Mouse (Mus musculus) myocyte (in vitro differentiated cells): ENCODE measurements around the gene Vwa8. TPM values are rescaled to one million over a fixed set of nuclear protein-coding genes. Genes with fewer than 3 reads are reported as not detected.

Source experiments
- H3K27me3 ChIP-seq: one replicate; pipeline ENCODE4 v1.6.1; 2011; ENCODE audit not compliant: control insufficient read depth, insufficient read depth, insufficient read length
- H3K36me3 ChIP-seq: one replicate; pipeline ENCODE4 v1.6.1; 2011; ENCODE audit not compliant: control insufficient read depth, insufficient read depth
- H3K4me2 ChIP-seq: one replicate; pipeline ENCODE4 v1.6.1; 2011; ENCODE audit warnings: low read depth, control low read depth
- H3K4me3 ChIP-seq: one replicate; pipeline ENCODE4 v1.5.1; 2011; ENCODE audit warnings: mild to moderate bottlenecking, control low read depth, moderate library complexity
- H3K79me2 ChIP-seq: one replicate; pipeline ENCODE4 v1.6.1; 2011; ENCODE audit not compliant: control insufficient read depth, insufficient read depth
- H3ac ChIP-seq: one replicate; pipeline ENCODE4 v1.6.1; 2011; ENCODE audit not compliant: control insufficient read depth, insufficient read length
- CEBPB ChIP-seq: IDR thresholded peaks from 2 replicates; pipeline ENCODE4 v1.6.1; 2011; ENCODE audit warnings: mild to moderate bottlenecking, moderate library complexity; ENCODE audit not compliant: poor library complexity, insufficient read depth, severe bottlenecking
- E2F4 ChIP-seq: IDR thresholded peaks from one replicate; pipeline ENCODE4 v1.6.1; 2011; ENCODE audit warnings: mild to moderate bottlenecking, control low read depth, moderate library complexity; ENCODE audit not compliant: insufficient read depth
- MAX ChIP-seq: IDR thresholded peaks from one replicate; pipeline ENCODE4 v1.6.1; 2011; ENCODE audit warnings: low read depth, mild to moderate bottlenecking, control low read depth
- MYOD1 ChIP-seq, 3 experiments: IDR thresholded peaks; one replicate each; pipeline ENCODE4 v1.6.1; 2011; ENCODE audit warnings: control low read depth in 2 of 3, low read depth in 2 of 3, mild to moderate bottlenecking in 2 of 3, moderate library complexity in 1 of 3; ENCODE audit not compliant: insufficient read length in 2 of 3, control insufficient read depth in 1 of 3
- MYOG ChIP-seq, 3 experiments: IDR thresholded peaks; one replicate each; pipeline ENCODE4 v1.6.1; 2011; ENCODE audit warnings: control low read depth in 2 of 3, low read depth in 2 of 3, mild to moderate bottlenecking in 2 of 3; ENCODE audit not compliant: insufficient read length in 2 of 3, control insufficient read depth in 1 of 3, insufficient read depth in 1 of 3
- POLR2A ChIP-seq: IDR thresholded peaks from one replicate; pipeline ENCODE4 v1.6.1; 2011; ENCODE audit warnings: low read depth, mild to moderate bottlenecking, control low read depth, moderate library complexity; ENCODE audit not compliant: insufficient read length
- POLR2AphosphoS2 ChIP-seq: IDR thresholded peaks from one replicate; pipeline ENCODE4 v1.6.1; 2011; ENCODE audit warnings: low read depth, control low read depth; ENCODE audit not compliant: insufficient read length
- REST ChIP-seq: IDR thresholded peaks from one replicate; pipeline ENCODE4 v1.6.1; 2011; ENCODE audit warnings: mild to moderate bottlenecking, control low read depth, moderate library complexity; ENCODE audit not compliant: insufficient read depth, insufficient read length
- SRF ChIP-seq: IDR thresholded peaks from one replicate; pipeline ENCODE4 v1.6.1; 2011; ENCODE audit warnings: low read depth; ENCODE audit not compliant: control insufficient read depth, insufficient read length
- TCF12 ChIP-seq: IDR thresholded peaks from one replicate; pipeline ENCODE4 v1.6.1; 2011; ENCODE audit warnings: mild to moderate bottlenecking, control low read depth; ENCODE audit not compliant: poor library complexity, insufficient read depth, severe bottlenecking
- TCF3 ChIP-seq: IDR thresholded peaks from one replicate; pipeline ENCODE4 v1.6.1; 2011; ENCODE audit warnings: low read depth, control low read depth; ENCODE audit not compliant: insufficient read length
- USF1 ChIP-seq: IDR thresholded peaks from one replicate; pipeline ENCODE4 v1.6.1; 2011; ENCODE audit warnings: low read depth, mild to moderate bottlenecking, control low read depth, moderate library complexity
- polyA plus RNA-seq: library from polyadenylated mRNA; unstranded; fragments of >200 nt; fragmentation: generic; extraction: Trizol; gene quantifications from one replicate; pipeline ENCODE4 v1.2.1, GENCODE M21; 2012; ENCODE audit warnings: missing spikeins

Vwa8 gene
- polyA plus RNA-seq, 1 experiment: 20.1 TPM

DNA sequence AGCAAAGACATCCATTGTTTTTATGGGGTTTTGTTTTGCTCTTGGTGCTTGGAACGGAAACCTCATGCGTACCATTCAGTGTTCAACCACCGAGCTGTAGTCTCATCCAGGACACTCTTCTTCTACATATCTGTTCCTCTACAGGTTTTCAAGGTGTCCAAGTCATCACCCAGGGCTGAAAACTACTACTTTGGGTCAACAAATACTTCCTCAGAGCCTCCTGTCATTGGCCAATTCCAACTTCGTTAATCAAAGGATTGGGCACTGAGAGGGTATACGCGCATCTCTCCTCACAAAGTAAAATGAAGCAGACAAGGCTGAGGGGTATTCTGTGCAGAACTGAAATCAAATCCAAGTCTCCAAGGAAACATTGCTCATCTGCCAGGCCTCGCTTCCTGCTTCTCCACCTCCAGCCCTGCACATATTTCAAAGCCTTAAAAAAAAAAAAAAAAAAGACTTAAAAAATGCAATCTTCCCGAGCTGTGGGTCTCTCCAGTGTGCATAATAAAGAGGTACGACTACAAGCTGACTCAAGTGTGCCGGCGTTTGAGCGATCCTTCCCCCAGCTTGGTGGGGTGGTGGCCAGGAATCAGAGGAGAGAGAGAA is 374.7 kb downstream of the Vwa8 start:
- no peaks in the 10 kb centered on the region for H3K27me3 ChIP-seq
- TF ChIP-seq USF1: no peak
- no peak for TF ChIP-seq E2F4
- no peak for TF ChIP-seq CEBPB
- no peak for TF ChIP-seq TCF12
- TF ChIP-seq MYOG (IDR thresholded peaks at IDR 0.05; ENCODE audit: control insufficient read depth in 1 of 3, insufficient read depth in 1 of 3, insufficient read length in 2 of 3, low read depth in 2 of 3): no peak
- no peak for TF ChIP-seq MAX
- no peak for TF ChIP-seq POLR2A
- no peak for TF ChIP-seq POLR2AphosphoS2
- TF ChIP-seq MYOD1 (IDR thresholded peaks at IDR 0.05; ENCODE audit: control insufficient read depth in 1 of 3, insufficient read length in 2 of 3, low read depth in 2 of 3): no peak
- TF ChIP-seq REST: no peak

DNA sequence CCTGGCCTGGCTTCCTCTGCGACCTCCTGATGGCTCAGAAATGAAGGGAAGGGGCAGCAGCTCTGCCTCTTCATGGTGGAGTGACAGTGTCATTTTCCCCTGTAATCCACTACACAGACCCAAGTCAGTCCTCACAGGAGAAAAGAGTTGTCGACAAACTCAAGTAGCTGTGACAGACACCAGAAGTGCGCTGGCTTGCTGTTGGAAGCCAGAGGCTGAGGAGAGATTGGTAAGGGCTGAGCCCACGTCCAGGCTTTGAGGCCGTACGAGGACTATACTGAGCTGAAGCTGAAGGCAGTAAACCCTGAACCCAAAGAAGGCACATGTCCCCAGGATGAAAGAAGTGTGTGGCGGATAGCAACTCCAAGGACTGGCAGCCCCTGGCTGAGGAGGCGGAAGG is 376.6 kb downstream of the Vwa8 start:
- TF ChIP-seq MAX (no peak), CEBPB (no peak), USF1 (no peak), MYOG (IDR thresholded peaks at IDR 0.05; ENCODE audit: control insufficient read depth in 1 of 3, insufficient read depth in 1 of 3, insufficient read length in 2 of 3, low read depth in 2 of 3) (no peak), TCF3 (no peak), E2F4 (no peak), REST (no peak), POLR2AphosphoS2 (no peak), MYOD1 (IDR thresholded peaks at IDR 0.05; ENCODE audit: control insufficient read depth in 1 of 3, insufficient read length in 2 of 3, low read depth in 2 of 3) (no peak), TCF12 (no peak), POLR2A (no peak), SRF (no peak)
- H3ac ChIP-seq: no peak overlapping the region
- no peaks in the 10 kb centered on the region for H3K27me3 ChIP-seq
- no peak overlapping the region for H3K4me2 ChIP-seq
- no peaks in the 10 kb centered on the region for H3K36me3 ChIP-seq
- no peaks in the 10 kb centered on the region for H3K79me2 ChIP-seq
- no peak overlapping the region for H3K4me3 ChIP-seq

More for the DNA sequence above, 374.7 kb downstream of the Vwa8 start:
- Histone ChIP-seq H3K4me2 (no peak overlapping the region), H3K79me2 (no peaks in the 10 kb centered on the region), H3K4me3 (no peak overlapping the region), H3ac (no peak overlapping the region), H3K36me3 (no peaks in the 10 kb centered on the region)

DNA sequence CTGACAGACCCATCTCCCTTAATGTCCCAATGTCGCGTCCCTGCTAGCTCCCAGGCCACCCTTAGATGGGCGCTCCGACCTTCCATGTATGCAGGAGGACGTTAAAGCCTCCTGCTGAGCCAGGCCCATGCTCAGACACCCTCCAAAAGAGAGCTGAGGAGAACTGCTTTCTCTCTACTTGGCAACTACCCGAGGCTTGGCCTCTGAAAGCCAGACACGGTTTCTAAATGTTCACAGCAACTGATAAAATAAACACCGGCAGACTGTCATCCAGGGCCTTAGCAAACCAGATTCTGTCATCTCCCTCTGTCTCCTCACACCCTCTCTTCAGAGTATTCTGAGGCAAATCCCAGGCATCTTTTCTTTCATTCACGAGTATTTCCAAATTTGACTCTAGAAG is 377.2 kb downstream of the Vwa8 start:
- Histone ChIP-seq H3K4me2 (no peak overlapping the region), H3K79me2 (no peaks in the 10 kb centered on the region), H3ac (no peak overlapping the region)

DNA sequence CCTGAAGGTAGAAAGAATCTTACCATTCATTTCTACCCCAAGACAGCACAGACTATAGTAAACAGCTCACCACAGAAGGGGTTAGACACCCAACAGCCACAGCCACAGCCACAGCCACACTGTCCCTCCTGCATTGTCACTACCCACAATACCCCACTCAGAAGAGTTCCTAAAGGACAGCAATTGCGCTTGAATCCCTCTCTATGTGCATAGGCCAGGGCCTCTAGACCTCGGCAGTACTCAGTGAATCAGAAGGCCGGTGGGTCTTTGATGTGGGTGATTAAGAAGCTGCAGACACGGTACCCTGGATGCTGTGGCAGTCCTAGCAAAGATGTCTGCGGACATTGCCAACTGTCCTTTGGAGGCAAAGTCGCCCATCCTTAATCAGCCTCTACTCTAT is 377.9 kb downstream of the Vwa8 start:
- H3K79me2 ChIP-seq: no peaks in the 10 kb centered on the region
- H3ac ChIP-seq: no peak overlapping the region
- no peak overlapping the region for H3K4me3 ChIP-seq
- no peaks in the 10 kb centered on the region for H3K27me3 ChIP-seq
- no peaks in the 10 kb centered on the region for H3K36me3 ChIP-seq
- TF ChIP-seq TCF3 (no peak), E2F4 (no peak), MYOG (IDR thresholded peaks at IDR 0.05; ENCODE audit: control insufficient read depth in 1 of 3, insufficient read depth in 1 of 3, insufficient read length in 2 of 3, low read depth in 2 of 3) (no peak), TCF12 (no peak), CEBPB (no peak), USF1 (no peak), MAX (no peak), POLR2AphosphoS2 (no peak), REST (no peak), POLR2A (no peak), MYOD1 (IDR thresholded peaks at IDR 0.05; ENCODE audit: control insufficient read depth in 1 of 3, insufficient read length in 2 of 3, low read depth in 2 of 3) (no peak), SRF (no peak)
- no peak overlapping the region for H3K4me2 ChIP-seq

More for the DNA sequence above, 377.2 kb downstream of the Vwa8 start:
- H3K36me3 ChIP-seq: no peaks in the 10 kb centered on the region
- TF ChIP-seq REST (no peak), CEBPB (no peak), MYOG (IDR thresholded peaks at IDR 0.05; ENCODE audit: control insufficient read depth in 1 of 3, insufficient read depth in 1 of 3, insufficient read length in 2 of 3, low read depth in 2 of 3) (no peak), MAX (no peak)
- H3K27me3 ChIP-seq: no peaks in the 10 kb centered on the region
- no peak overlapping the region for H3K4me3 ChIP-seq

DNA sequence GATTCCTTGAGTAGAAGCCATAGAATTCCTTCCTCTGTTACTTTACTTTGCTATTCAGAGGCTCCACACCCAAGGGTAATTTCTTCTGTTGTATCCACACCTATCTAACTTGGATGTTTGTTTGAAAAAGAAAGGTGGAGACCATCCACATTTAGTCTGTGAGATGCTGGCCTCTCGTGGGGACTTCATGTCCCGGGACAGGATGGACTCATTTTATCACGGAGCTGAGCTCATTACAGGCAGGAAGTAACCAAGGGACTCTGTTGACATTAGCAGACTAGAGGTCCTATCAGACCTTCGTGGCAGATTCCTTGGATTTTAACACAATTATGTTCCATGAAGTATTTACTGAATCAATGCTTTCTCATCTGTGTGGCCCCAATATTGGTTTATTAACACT is 379.1 kb downstream of the Vwa8 start:
- no peak overlapping the region for H3K4me3 ChIP-seq

More for the DNA sequence above, 379.1 kb downstream of the Vwa8 start:
- TF ChIP-seq MAX (no peak), REST (no peak), CEBPB (no peak), E2F4 (no peak), TCF3 (no peak), USF1 (no peak), POLR2A (no peak), SRF (no peak), MYOG (IDR thresholded peaks at IDR 0.05; ENCODE audit: control insufficient read depth in 1 of 3, insufficient read depth in 1 of 3, insufficient read length in 2 of 3, low read depth in 2 of 3) (no peak), TCF12 (no peak), POLR2AphosphoS2 (no peak), MYOD1 (IDR thresholded peaks at IDR 0.05; ENCODE audit: control insufficient read depth in 1 of 3, insufficient read length in 2 of 3, low read depth in 2 of 3) (no peak)
- no peak overlapping the region for H3ac ChIP-seq
- H3K4me2 ChIP-seq: no peak overlapping the region
- no peaks in the 10 kb centered on the region for H3K79me2 ChIP-seq
- H3K27me3 ChIP-seq: peaks cover 1% of the 10 kb centered on the region
- no peaks in the 10 kb centered on the region for H3K36me3 ChIP-seq
